Mouse (Mus musculus): ENCODE data around the gene C1qtnf6.

Gene C1qtnf6

GRCm38 (mm10) chr15:78479470-78479869, 51.7 kb downstream of the C1qtnf6 start:
- no peak for DNase-seq (ENCODE audit: low spot score)

DNA sequence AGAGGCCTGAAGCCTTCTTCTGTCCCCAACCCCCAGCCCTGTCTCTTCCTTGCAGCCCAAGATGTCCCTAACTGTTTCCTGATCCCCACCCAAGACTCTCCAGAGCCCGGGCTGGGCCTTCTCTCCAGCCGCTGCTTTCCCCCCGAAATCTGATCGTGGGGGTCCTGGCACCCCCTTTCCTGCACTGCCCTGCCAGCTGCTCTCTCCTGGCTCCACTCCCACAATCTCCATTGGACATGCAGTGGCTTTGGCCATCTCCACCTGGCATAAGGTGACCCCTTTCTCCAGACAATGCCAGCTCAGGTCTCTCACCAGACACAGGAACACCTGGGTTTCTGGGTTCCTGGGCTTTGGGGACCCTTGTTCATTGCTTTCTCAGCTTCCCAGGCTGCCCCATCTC, 53.1 kb downstream of the C1qtnf6 start:
- DNase-seq (ENCODE audit: low spot score) = no peak

- no peak for DNase-seq (ENCODE audit: low spot score)
Observed at GRCm38 (mm10) chr15:78476878-78477277, 54.3 kb downstream of the C1qtnf6 start.

DNA sequence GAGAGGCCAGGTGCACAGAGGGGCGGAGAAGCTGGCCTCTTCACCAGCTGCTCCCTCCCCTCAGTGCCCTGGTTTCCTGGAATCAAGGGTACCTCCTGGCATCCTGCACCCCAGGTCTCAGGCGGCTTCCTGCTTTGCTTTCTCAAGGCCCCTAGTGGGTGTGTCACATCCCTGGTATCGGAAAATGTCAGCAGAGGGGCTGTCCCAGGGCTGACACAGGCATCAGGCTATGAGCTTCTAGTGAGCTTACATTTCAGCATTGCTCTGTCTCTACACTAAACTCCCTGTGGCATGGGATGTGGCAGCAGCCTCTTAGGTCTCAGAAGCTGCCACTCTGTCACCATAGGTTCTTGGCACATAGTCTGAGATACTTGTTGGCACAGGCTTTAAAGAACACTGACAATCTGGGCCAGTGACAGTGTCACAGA, 55.6 kb downstream of the C1qtnf6 start:
- no peak for DNase-seq (ENCODE audit: low spot score)

GRCm38 (mm10) chr15:78473442-78473841, 57.8 kb downstream of the C1qtnf6 start:
- DNase-seq (ENCODE audit: low spot score) = no peak

All from c-Kit-positive CD71-positive TER-119-positive erythroid progenitor cells, embryonic 14.5 days (primary cell).